Mouse (Mus musculus) midbrain, embryonic 10.5 days (tissue): Measurements from ENCODE around the gene Slc6a11. TPM values are rescaled to one million over a fixed set of nuclear protein-coding genes. Genes with fewer than 3 reads are reported as not detected.
A peak's percentile ranks its signal among the peaks of the same experiment; 100 is the strongest.

Source experiments
- DNase-seq: peaks from one replicate; pipeline ENCODE4 v3.0.0-alpha.2; 2017; ENCODE audit warnings: low spot score
- H3K27ac ChIP-seq: fragments of 300-500 bp; sonication (generic); replicated peaks from 2 replicates; pipeline ENCODE4 v1.5.1; 2016; ENCODE audit warnings: mild to moderate bottlenecking
- H3K27me3 ChIP-seq: fragments of 300-500 bp; sonication (generic); 2 replicates; pipeline ENCODE4 v1.6.1; 2016; ENCODE audit warnings: low read depth, mild to moderate bottlenecking; ENCODE audit not compliant: poor library complexity, severe bottlenecking
- H3K36me3 ChIP-seq: fragments of 300-500 bp; sonication (generic); 2 replicates; pipeline ENCODE4 v1.6.1; 2016; ENCODE audit warnings: mild to moderate bottlenecking, moderate library complexity
- H3K4me1 ChIP-seq: fragments of 300-500 bp; sonication (generic); 2 replicates; pipeline ENCODE4 v1.6.1; 2016
- H3K4me3 ChIP-seq: fragments of 300-500 bp; sonication (generic); 2 replicates; pipeline ENCODE4 v1.5.1; 2016; ENCODE audit warnings: mild to moderate bottlenecking, moderate library complexity
- H3K9me3 ChIP-seq: fragments of 300-500 bp; sonication (generic); replicated peaks from 2 replicates; pipeline ENCODE4 v1.6.1; 2016; ENCODE audit warnings: mild to moderate bottlenecking
- WGBS: fragments of 180-500 bp; shearing (Covaris S2); methylation state at CpG from one replicate; pipeline ENCODE4 v1.1.7; 2016; 5-methylcytosine and 5-hydroxymethylcytosine counted together
- polyA plus RNA-seq: library from polyadenylated mRNA; unstranded; fragments of >200 nt; fragmentation: Nextera tagmentation; extraction: Ambion mirVana; gene quantifications from 2 replicates; pipeline ENCODE4 v1.2.1, GENCODE M21; 2016

Slc6a11 gene
- polyA plus RNA-seq, 1 experiment from 2014 or later = 0.59 TPM

DNA sequence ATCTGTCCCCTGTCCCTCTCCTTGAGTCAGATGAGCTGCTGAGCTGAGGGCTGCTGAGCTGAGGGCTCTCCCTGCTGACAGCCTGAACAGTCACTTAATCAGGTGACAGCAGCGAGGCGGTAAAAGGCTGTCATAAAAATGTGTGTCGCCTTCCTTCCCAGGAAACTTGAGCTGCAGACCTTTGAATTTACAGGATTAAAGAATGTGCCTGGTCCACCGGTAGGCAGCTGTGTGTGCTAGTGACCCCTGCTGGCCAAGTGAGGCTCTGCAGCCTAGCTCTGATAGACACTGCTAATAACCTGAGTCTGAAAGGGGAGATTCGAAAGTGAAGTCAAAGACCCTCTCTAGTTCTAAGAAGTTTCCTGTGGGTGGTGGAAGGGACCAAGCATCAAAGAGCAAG, 119.3 kb downstream of the Slc6a11 start:
- H3K27me3 ChIP-seq = peaks cover 45% of the 10 kb centered on the region; the same call in 1 of the 2 replicates
- H3K9me3 ChIP-seq = no peaks in the 10 kb centered on the region
- WGBS = 11% methylated on average over 5 of the region's 5 CpGs
- no peak overlapping the region for H3K27ac ChIP-seq
- H3K4me1 ChIP-seq = 0 out of 2 replicates have a peak, but pooled peaks cover 3% of the 10 kb centered on the region
- peak; percentile 78 for DNase-seq
- H3K4me3 ChIP-seq = no peak overlapping the region
- no peaks in the 10 kb centered on the region for H3K36me3 ChIP-seq

DNA sequence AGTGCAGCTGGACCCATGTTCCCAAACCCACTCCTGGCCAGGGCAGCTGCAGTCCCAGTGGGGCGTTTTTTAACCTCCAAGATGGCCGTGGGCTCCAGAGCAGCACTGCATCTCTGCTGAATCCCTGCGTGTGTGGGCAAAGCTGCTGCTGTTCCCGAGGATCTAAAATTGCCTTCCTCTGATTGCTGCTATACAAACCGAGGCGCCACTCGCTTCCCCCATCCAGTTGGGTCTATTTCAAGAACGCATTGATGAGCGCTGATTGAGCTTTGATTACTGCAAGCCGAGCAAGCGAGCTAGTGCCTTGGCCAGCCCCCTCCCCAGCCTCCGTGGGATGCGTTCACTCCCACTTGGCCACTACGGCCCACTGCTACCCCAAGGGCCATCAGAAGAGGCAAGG, 123.9 kb downstream of the Slc6a11 start:
- H3K27me3 ChIP-seq = peaks cover 16% of the 10 kb centered on the region; the same call in 1 of the 2 replicates
- no peak overlapping the region for H3K4me3 ChIP-seq
- H3K9me3 ChIP-seq = no peaks in the 10 kb centered on the region
- H3K36me3 ChIP-seq = no peaks in the 10 kb centered on the region
- peaks cover 20% of the 10 kb centered on the region for H3K4me1 ChIP-seq
- 84% methylated on average over 14 of the region's 14 CpGs for WGBS
- no peak overlapping the region for H3K27ac ChIP-seq
- DNase-seq = no peak

DNA sequence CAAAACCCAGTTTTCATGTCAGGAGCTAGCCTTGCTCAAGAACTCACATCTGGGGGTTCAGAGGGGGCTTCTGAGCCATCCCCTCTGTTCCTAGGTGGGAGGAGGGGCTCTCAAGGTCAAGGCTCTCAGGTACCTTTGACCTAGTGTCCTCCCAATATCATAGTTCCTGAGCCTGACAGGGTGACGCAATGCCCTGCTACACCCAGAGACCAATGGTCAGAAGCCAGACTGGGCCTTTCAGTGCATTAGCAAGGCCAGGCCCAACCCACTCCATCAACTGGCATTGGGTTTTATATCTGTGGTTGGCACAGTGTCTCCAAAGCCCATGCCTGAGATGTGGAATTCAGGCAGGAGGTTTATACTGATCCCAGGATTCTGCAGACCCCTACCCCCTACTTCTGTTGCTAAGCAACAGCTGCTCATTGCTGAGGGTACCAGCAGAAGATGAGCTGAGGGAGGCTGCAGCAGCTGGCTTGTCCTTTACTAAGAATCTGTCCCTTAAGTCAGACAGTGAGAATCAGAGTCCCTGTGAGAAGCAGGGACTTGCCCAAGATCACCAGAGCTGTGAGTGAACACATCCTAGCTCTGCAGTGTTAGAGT, 126.8 kb downstream of the Slc6a11 start:
- no peak overlapping the region for H3K4me3 ChIP-seq
- no peak for DNase-seq
- WGBS = 95% methylated on average over 1 of the region's 1 CpGs

DNA sequence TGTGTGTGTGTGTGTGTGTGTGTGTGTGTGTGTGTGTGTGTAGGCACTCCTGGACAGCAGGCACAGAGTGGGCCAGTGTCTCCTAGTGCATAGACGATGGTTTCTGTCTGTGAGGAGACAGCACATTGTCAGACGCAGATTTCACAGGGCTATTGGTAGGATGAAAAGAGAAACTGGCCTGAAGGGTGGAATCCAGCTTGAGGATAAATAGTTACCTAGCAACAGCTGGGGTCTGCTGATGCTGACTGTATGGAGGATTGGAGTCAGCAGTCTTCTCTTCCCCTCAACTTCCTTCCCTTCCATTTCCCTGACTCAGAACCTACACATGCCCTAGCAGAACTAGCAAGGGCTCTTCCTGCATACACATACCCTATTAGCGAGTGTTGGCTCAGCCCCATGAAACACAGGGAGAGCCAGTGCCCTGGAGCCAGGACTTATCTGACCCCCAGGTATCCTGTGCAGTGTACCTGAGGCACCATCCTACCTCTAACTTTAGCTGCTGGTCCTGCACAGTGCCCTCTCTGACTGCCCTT, 127.7 kb downstream of the Slc6a11 start:
- Histone ChIP-seq H3K36me3 (no peaks in the 10 kb centered on the region), H3K4me3 (no peak overlapping the region), H3K4me1 (peaks cover 24% of the 10 kb centered on the region), H3K27ac (peak overlapping the region; percentile 39; the same call in 1 of the 2 replicates), H3K27me3 (no peaks in the 10 kb centered on the region), H3K9me3 (no peaks in the 10 kb centered on the region)
- DNase-seq = no peak
- WGBS = 45% methylated on average over 3 of the region's 3 CpGs

More for the DNA sequence above, 126.8 kb downstream of the Slc6a11 start:
- Histone ChIP-seq H3K4me1 (peaks cover 24% of the 10 kb centered on the region), H3K27me3 (no peaks in the 10 kb centered on the region), H3K9me3 (no peaks in the 10 kb centered on the region), H3K36me3 (no peaks in the 10 kb centered on the region), H3K27ac (peak overlapping the region; percentile 39; the same call in 1 of the 2 replicates)

DNA sequence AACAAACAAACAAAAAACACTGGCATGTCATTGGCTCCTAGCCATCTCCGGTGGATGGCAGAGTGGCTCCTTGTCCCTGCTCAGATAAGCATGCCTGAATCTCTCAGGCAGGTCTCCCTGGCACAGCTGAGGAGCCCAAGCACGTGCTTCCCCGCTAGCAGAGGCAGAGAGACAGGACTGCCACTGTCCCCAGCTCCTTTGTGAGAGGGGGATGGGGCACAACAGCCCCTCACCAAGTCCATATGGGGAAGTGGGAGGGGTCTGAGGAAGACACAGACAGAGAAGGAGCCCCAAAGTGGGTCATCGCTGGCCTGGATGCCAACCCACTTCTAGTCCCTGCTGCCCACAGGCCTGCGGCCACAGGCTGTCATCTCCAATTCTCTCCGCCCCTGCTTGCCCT, 130.6 kb downstream of the Slc6a11 start:
- no peak overlapping the region for H3K4me3 ChIP-seq
- H3K27me3 ChIP-seq = no peaks in the 10 kb centered on the region
- no peaks in the 10 kb centered on the region for H3K9me3 ChIP-seq
- 61% methylated on average over 6 of the region's 6 CpGs for WGBS
- H3K27ac ChIP-seq = no peak overlapping the region
- DNase-seq = no peak
- H3K36me3 ChIP-seq = no peaks in the 10 kb centered on the region
- peaks cover 34% of the 10 kb centered on the region for H3K4me1 ChIP-seq

DNA sequence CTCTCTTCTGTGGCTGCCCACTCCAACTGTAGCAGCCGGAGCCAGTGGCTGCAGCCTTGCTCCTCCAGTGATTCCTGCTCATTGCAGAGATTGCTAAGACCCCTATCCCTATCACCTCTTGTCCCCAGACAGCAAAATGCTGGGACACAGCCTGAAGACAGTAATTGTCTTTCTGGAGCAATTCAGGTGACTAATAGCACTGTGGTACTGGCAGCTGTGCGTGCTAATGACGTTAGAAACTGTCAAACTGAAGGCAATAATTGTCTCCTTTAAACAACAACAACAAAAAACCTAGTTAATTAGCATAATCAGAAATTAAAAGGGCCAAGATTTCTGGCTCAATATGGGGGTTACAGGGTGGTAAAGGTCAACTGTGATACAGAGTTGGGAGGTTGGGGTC, 133.0 kb downstream of the Slc6a11 start:
- 83% methylated on average over 3 of the region's 3 CpGs for WGBS
- Histone ChIP-seq H3K27me3 (no peaks in the 10 kb centered on the region), H3K4me3 (no peak overlapping the region), H3K36me3 (no peaks in the 10 kb centered on the region), H3K4me1 (peaks cover 31% of the 10 kb centered on the region), H3K27ac (no peak overlapping the region), H3K9me3 (no peaks in the 10 kb centered on the region)
- no peak for DNase-seq

DNA sequence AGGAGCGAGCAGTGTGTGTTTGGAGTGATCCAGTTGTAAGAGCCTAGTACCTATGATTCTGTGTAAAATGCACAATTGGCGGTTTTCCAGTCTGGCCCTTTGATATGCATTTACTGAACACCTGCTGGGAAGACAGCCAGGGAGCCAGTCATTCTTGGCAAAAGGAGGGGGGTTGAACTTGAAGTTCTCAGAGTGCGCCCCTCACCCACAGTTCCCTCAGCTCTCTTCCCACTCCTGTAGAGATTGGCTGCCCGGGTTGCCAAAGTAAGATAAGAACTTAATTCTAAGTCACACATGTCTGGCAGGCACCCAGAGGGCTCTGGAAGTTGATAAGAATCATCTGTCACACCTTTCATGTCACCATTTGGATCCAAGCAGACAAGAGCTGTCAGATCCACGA, 133.4 kb downstream of the Slc6a11 start:
- WGBS = 76% methylated on average over 5 of the region's 5 CpGs
- Histone ChIP-seq H3K27ac (no peak overlapping the region), H3K4me3 (no peak overlapping the region), H3K4me1 (peaks cover 31% of the 10 kb centered on the region), H3K9me3 (no peaks in the 10 kb centered on the region), H3K27me3 (no peaks in the 10 kb centered on the region), H3K36me3 (no peaks in the 10 kb centered on the region)
- no peak for DNase-seq

DNA sequence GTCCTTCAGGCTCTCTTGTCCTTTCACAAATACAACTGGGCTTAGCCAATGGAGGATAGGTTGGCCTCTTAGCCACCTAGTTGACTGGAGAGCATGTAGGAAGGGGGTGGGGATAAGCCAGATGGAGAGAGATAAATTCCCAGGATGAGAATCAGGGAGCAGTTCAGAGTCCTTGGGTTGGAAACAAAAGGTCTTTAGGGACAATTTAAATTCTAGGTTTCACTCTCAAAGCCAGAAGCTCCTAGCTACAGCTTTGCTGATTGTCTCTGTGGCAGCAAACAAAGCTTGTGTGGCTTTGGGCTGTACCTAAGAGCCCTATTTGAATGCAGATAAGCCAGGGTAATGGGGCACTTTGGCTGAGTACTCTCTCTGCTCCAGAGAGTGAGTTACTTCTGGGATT, 135.2 kb downstream of the Slc6a11 start:
- no peaks in the 10 kb centered on the region for H3K36me3 ChIP-seq
- H3K4me1 ChIP-seq = peaks cover 31% of the 10 kb centered on the region
- DNase-seq = no peak
- no peaks in the 10 kb centered on the region for H3K9me3 ChIP-seq
- 0 out of 2 replicates have a peak, but pooled peaks cover 4% of the 10 kb centered on the region for H3K27me3 ChIP-seq
- no peak overlapping the region for H3K27ac ChIP-seq
- no peak overlapping the region for H3K4me3 ChIP-seq

DNA sequence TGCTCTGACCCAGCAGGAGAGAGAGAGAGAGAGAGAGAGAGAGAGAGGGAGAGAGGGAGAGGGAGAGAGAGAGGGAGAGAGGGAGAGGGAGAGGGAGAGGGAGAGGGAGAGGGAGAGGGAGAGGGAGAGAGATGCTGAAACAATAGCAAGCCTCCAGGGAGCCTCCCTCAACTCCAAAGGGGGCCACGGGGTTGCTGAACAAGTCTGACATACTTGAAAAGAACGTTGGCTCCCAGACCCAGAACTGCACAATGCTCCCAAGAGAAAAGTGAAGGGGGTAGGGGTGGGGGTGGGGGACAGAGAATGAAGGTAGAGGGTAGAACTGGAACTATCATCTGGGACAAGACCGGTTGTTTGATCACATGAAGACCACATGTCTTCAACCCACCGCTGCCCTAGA, 136.9 kb downstream of the Slc6a11 start:
- Histone ChIP-seq H3K27me3 (peaks cover 14% of the 10 kb centered on the region; the same call in 1 of the 2 replicates), H3K4me3 (no peak overlapping the region), H3K36me3 (no peaks in the 10 kb centered on the region), H3K27ac (no peak overlapping the region), H3K4me1 (peaks cover 27% of the 10 kb centered on the region), H3K9me3 (no peaks in the 10 kb centered on the region)
- WGBS = 42% methylated on average over 4 of the region's 4 CpGs
- no peak for DNase-seq

DNA sequence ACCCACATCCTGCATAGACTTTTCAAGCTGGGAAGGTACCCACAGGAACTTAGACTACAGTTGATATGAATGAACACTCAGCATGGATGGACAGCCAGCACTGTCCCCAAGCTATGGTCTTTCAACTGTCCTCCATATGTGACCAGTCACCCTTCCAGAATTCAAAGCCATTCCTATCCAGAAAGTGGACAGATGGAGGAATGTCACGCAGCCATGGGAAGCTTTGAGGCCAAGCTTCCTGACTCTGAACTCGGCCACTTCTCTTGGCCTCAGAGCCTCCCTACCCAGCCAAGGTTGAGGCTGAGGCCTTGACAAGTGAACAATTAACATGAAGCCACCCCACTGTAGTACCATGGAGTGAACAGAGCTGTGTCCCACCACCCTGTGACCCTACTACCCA, 138.5 kb downstream of the Slc6a11 start:
- peaks cover 26% of the 10 kb centered on the region for H3K4me1 ChIP-seq
- no peak overlapping the region for H3K27ac ChIP-seq
- no peak for DNase-seq
- peaks cover 30% of the 10 kb centered on the region for H3K27me3 ChIP-seq
- 86% methylated on average over 2 of the region's 2 CpGs for WGBS
- no peaks in the 10 kb centered on the region for H3K9me3 ChIP-seq
- no peaks in the 10 kb centered on the region for H3K36me3 ChIP-seq
- H3K4me3 ChIP-seq = no peak overlapping the region

DNA sequence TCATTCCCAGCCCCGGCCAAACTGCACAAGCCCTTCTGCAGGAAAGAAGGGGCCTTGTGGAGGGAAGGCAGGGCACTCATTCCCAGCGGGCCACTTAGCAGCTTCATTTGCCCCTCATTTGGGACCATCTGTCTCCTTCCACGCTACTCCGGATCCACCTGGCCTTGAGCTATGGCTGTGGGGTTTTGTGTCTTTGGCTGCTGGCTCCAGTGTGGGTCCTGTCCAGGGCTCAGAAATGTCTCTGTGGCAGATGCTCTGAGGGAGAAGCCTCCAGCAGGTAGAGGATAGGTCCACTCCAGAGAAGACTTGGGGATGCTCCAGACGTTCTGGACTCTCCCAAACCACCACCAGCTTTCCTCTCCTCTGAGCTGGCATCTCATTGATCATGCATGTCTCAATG, 139.8 kb downstream of the Slc6a11 start:
- 71% methylated on average over 5 of the region's 5 CpGs for WGBS
- Histone ChIP-seq H3K27ac (no peak overlapping the region), H3K27me3 (peaks cover 36% of the 10 kb centered on the region), H3K4me3 (no peak overlapping the region), H3K9me3 (no peaks in the 10 kb centered on the region), H3K36me3 (no peaks in the 10 kb centered on the region), H3K4me1 (peaks cover 26% of the 10 kb centered on the region)
- no peak for DNase-seq

DNA sequence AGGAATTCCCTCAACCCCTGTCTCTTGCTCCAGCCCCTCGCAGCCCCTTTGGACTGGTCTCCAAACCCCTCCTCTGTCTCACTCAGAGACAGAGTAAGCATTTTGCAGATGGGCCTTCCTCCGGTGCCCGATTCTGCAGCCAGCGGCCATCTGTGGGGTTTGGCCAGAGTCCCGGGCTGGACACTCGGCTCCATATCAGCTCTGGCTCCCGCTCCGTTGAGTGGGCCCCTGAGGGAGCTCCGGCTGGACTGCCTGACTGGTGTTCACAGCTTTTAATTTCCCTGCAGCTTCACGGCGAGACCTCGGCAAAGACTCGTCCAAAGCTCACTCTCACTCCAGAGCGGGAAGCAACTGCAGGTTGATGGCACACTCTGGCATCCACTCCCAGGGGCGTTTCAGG, 141.2 kb downstream of the Slc6a11 start:
- Histone ChIP-seq H3K4me1 (peaks cover 19% of the 10 kb centered on the region), H3K4me3 (no peak overlapping the region), H3K27ac (no peak overlapping the region), H3K9me3 (no peaks in the 10 kb centered on the region), H3K27me3 (peaks cover 40% of the 10 kb centered on the region), H3K36me3 (no peaks in the 10 kb centered on the region)
- 89% methylated on average over 15 of the region's 15 CpGs for WGBS
- no peak for DNase-seq

DNA sequence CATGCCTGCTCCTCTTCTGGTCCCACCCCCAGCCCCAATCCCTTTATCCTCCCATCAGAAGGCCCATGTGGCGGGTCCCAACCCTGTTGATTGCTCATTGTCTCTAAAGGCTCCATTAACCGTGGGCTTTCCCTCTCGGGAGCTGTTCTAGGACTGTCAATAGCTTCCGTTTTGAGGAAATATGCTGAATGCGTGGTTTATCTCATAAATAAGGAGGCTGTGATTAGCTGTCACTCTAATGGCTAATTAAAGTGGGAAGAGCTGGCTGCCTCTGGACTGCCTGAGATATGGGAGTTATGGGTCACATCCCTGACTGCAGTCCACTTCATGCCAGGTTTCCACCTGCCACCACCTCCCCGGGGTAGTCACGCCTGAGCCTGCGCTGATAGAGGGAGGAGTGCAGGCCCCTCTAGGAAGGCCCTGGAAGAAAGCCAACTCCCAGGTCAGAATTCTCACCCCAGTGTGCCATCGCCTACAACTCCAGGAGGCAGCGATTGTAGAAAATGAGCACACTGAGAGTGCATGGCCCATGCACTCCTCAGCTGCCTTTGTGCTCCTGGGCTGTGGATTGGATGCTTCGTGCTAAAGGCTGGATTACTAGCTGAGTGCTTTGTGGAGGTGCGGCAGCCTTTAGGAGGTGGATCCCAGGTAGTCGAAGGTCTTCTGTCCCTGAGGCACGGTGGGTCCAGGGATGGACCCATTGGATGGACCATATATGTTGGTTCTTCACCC, 143.1 kb downstream of the Slc6a11 start:
- Histone ChIP-seq H3K4me3 (no peak overlapping the region), H3K27ac (no peak overlapping the region; the same call in 1 of the 2 replicates), H3K9me3 (no peaks in the 10 kb centered on the region), H3K36me3 (no peaks in the 10 kb centered on the region), H3K4me1 (peaks cover 3% of the 10 kb centered on the region; the same call in 1 of the 2 replicates), H3K27me3 (peaks cover 44% of the 10 kb centered on the region)
- WGBS = 68% methylated on average over 14 of the region's 14 CpGs
- DNase-seq = no peak
